Mouse (Mus musculus): ENCODE measurements around the gene Plcg2. TPM values are rescaled to one million over a fixed set of nuclear protein-coding genes. Genes with fewer than 3 reads are reported as not detected.
A peak's percentile ranks its signal among the peaks of the same experiment; 100 is the strongest.

Gene Plcg2
- polyA plus RNA-seq, 1 experiment from 2014 or later: 76.4 TPM

- Histone ChIP-seq H3K27ac (no peak overlapping the region), H3K36me3 (ENCODE audit: inconsistent target) (no peaks in the 10 kb centered on the region), H3K4me3 (ENCODE audit: inconsistent target) (no peak overlapping the region), H3K79me2 (ENCODE audit: inconsistent target) (no peaks in the 10 kb centered on the region)
- WGBS (ENCODE audit: missing documents): 85% methylated on average over 4 of the region's 4 CpGs
Observed at GRCm38 (mm10) chr8:117472332-117472731, 25.8 kb upstream of the Plcg2 start.

GRCm38 (mm10) chr8:117474944-117475343 lies 23.1 kb upstream of the Plcg2 start:
- Histone ChIP-seq H3K79me2 (ENCODE audit: inconsistent target) (no peaks in the 10 kb centered on the region), H3K4me3 (ENCODE audit: inconsistent target) (no peak overlapping the region), H3K36me3 (ENCODE audit: inconsistent target) (no peaks in the 10 kb centered on the region), H3K27ac (peak overlapping the region; percentile 59)
- WGBS (ENCODE audit: missing documents): 0% methylated on average over 3 of the region's 5 CpGs

- Histone ChIP-seq H3K27ac (peak overlapping the region; percentile 59), H3K36me3 (ENCODE audit: inconsistent target) (no peaks in the 10 kb centered on the region), H3K79me2 (ENCODE audit: inconsistent target) (no peaks in the 10 kb centered on the region), H3K4me3 (ENCODE audit: inconsistent target) (no peak overlapping the region)
- 0% methylated on average over 7 of the region's 7 CpGs for WGBS (ENCODE audit: missing documents)
Observed at GRCm38 (mm10) chr8:117475819-117476218, 22.3 kb upstream of the Plcg2 start.

- Histone ChIP-seq H3K36me3 (ENCODE audit: inconsistent target) (no peaks in the 10 kb centered on the region), H3K4me3 (ENCODE audit: inconsistent target) (no peak overlapping the region), H3K79me2 (ENCODE audit: inconsistent target) (no peaks in the 10 kb centered on the region), H3K27ac (no peak overlapping the region)
Observed at GRCm38 (mm10) chr8:117478082-117478481, 20.0 kb upstream of the Plcg2 start.

GRCm38 (mm10) chr8:117479996-117480395 lies 18.1 kb upstream of the Plcg2 start:
- Histone ChIP-seq H3K79me2 (ENCODE audit: inconsistent target) (no peaks in the 10 kb centered on the region), H3K27ac (no peak overlapping the region), H3K4me3 (ENCODE audit: inconsistent target) (no peak overlapping the region), H3K36me3 (ENCODE audit: inconsistent target) (no peaks in the 10 kb centered on the region)
- WGBS (ENCODE audit: missing documents): 82% methylated on average over 9 of the region's 9 CpGs

- Histone ChIP-seq H3K79me2 (ENCODE audit: inconsistent target) (no peaks in the 10 kb centered on the region), H3K4me3 (ENCODE audit: inconsistent target) (no peak overlapping the region), H3K27ac (no peak overlapping the region), H3K36me3 (ENCODE audit: inconsistent target) (no peaks in the 10 kb centered on the region)
- 76% methylated on average over 4 of the region's 5 CpGs for WGBS (ENCODE audit: missing documents)
Observed at GRCm38 (mm10) chr8:117480516-117480915, 17.6 kb upstream of the Plcg2 start.

- WGBS (ENCODE audit: missing documents): 3% methylated on average over 5 of the region's 5 CpGs
- Histone ChIP-seq H3K36me3 (ENCODE audit: inconsistent target) (no peaks in the 10 kb centered on the region), H3K4me3 (ENCODE audit: inconsistent target) (no peak overlapping the region), H3K79me2 (ENCODE audit: inconsistent target) (no peaks in the 10 kb centered on the region), H3K27ac (peak overlapping the region; percentile 81)
Observed at GRCm38 (mm10) chr8:117481830-117482229, 16.3 kb upstream of the Plcg2 start.

- 92% methylated on average over 8 of the region's 8 CpGs for WGBS (ENCODE audit: missing documents)
Observed at GRCm38 (mm10) chr8:117484731-117485130, 13.4 kb upstream of the Plcg2 start.

GRCm38 (mm10) chr8:117485316-117485715 lies 12.8 kb upstream of the Plcg2 start:
- no peaks in the 10 kb centered on the region for H3K36me3 ChIP-seq (ENCODE audit: inconsistent target)
- WGBS (ENCODE audit: missing documents): 45% methylated on average over 1 of the region's 1 CpGs
- no peak overlapping the region for H3K27ac ChIP-seq
- H3K79me2 ChIP-seq (ENCODE audit: inconsistent target): no peaks in the 10 kb centered on the region
- H3K4me3 ChIP-seq (ENCODE audit: inconsistent target): no peak overlapping the region

More at GRCm38 (mm10) chr8:117484731-117485130, 13.4 kb upstream of the Plcg2 start:
- Histone ChIP-seq H3K27ac (no peak overlapping the region), H3K36me3 (ENCODE audit: inconsistent target) (no peaks in the 10 kb centered on the region), H3K4me3 (ENCODE audit: inconsistent target) (no peak overlapping the region), H3K79me2 (ENCODE audit: inconsistent target) (no peaks in the 10 kb centered on the region)

- Histone ChIP-seq H3K4me3 (ENCODE audit: inconsistent target) (no peak overlapping the region), H3K27ac (no peak overlapping the region), H3K36me3 (ENCODE audit: inconsistent target) (no peaks in the 10 kb centered on the region), H3K79me2 (ENCODE audit: inconsistent target) (no peaks in the 10 kb centered on the region)
- 94% methylated on average over 10 of the region's 10 CpGs for WGBS (ENCODE audit: missing documents)
Observed at GRCm38 (mm10) chr8:117488246-117489005, 9.7 kb upstream of the Plcg2 start.

GRCm38 (mm10) chr8:117493543-117493942 lies 4.5 kb upstream of the Plcg2 start:
- WGBS (ENCODE audit: missing documents): 68% methylated on average over 9 of the region's 9 CpGs
- no peak overlapping the region for H3K27ac ChIP-seq
- no peak overlapping the region for H3K4me3 ChIP-seq (ENCODE audit: inconsistent target)
- H3K36me3 ChIP-seq (ENCODE audit: inconsistent target): no peaks in the 10 kb centered on the region
- peaks cover 2% of the 10 kb centered on the region for H3K79me2 ChIP-seq (ENCODE audit: inconsistent target)

- WGBS (ENCODE audit: missing documents): 38% methylated on average over 2 of the region's 2 CpGs
- no peak overlapping the region for H3K27ac ChIP-seq
- no peaks in the 10 kb centered on the region for H3K36me3 ChIP-seq (ENCODE audit: inconsistent target)
- H3K4me3 ChIP-seq (ENCODE audit: inconsistent target): no peak overlapping the region
- peaks cover 15% of the 10 kb centered on the region for H3K79me2 ChIP-seq (ENCODE audit: inconsistent target)
Observed at GRCm38 (mm10) chr8:117494874-117495273, 3.2 kb upstream of the Plcg2 start.

GRCm38 (mm10) chr8:117498915-117499540 lies 937 bp downstream of the Plcg2 start:
- H3K4me3 ChIP-seq (ENCODE audit: inconsistent target): peak overlapping the region; percentile 85
- peaks cover 56% of the 10 kb centered on the region for H3K79me2 ChIP-seq (ENCODE audit: inconsistent target)
- H3K27ac ChIP-seq: peak overlapping the region; percentile 46
- 7% methylated on average over 20 of the region's 20 CpGs for WGBS (ENCODE audit: missing documents)
- H3K36me3 ChIP-seq (ENCODE audit: inconsistent target): no peaks in the 10 kb centered on the region

GRCm38 (mm10) chr8:117500232-117500823 lies 2.2 kb downstream of the Plcg2 start:
- 39% methylated on average over 4 of the region's 5 CpGs for WGBS (ENCODE audit: missing documents)
- peaks cover 9% of the 10 kb centered on the region; the same call in 1 of the 2 replicates for H3K36me3 ChIP-seq (ENCODE audit: inconsistent target)
- H3K79me2 ChIP-seq (ENCODE audit: inconsistent target): peaks cover 69% of the 10 kb centered on the region
- H3K4me3 ChIP-seq (ENCODE audit: inconsistent target): no peak overlapping the region
- H3K27ac ChIP-seq: no peak overlapping the region

GRCm38 (mm10) chr8:117501323-117501722 lies 3.2 kb downstream of the Plcg2 start:
- 96% methylated on average over 6 of the region's 6 CpGs for WGBS (ENCODE audit: missing documents)
- H3K36me3 ChIP-seq (ENCODE audit: inconsistent target): peaks cover 16% of the 10 kb centered on the region; the same call in 1 of the 2 replicates
- peaks cover 79% of the 10 kb centered on the region for H3K79me2 ChIP-seq (ENCODE audit: inconsistent target)
- H3K4me3 ChIP-seq (ENCODE audit: inconsistent target): no peak overlapping the region
- H3K27ac ChIP-seq: no peak overlapping the region

Data from macrophage (primary cell).